Mouse (Mus musculus): Measurements from ENCODE around the gene Ephb1.

The Ephb1 gene

DNA sequence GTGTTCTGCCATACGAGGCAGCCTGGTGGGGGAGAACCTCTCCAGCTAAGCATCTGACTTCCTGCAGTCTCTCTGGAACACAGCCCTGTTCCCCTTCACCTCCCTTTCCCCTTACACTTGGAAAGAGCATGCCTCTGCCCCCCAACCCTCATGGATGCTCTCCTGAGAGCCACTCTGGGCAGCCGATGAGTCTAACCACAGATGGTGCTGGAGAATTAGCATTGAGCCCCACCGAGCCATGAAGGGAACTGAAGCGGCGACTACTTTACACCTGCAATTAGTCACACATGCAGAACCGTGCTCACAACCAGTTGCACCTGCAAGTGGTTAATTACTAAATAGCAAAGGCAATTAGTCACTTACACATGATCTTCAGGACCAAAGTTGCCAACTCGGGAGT lies 184.8 kb downstream of the Ephb1 start:
- DNase-seq (ENCODE audit: low spot score), result no peak

DNA sequence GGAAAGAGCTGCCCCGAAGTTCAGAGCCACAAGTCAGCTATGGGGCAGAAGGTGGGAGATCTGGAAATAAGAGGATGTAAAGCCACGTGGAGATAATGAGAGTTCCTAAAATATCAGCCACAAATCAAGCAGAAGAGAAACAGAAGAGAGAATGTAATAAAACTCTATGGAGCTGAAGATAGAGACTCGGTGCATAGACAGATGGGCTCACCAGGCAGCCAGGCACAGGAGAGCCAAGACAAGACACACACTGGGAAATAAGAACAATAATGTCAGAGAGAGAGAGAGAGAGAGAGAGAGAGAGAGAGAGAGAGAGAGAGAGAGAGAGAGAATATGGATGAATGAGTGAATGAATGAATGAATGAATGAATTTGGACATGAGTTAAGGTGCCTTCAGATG lies 198.6 kb downstream of the Ephb1 start:
- DNase-seq (ENCODE audit: low spot score), result no peak

DNA sequence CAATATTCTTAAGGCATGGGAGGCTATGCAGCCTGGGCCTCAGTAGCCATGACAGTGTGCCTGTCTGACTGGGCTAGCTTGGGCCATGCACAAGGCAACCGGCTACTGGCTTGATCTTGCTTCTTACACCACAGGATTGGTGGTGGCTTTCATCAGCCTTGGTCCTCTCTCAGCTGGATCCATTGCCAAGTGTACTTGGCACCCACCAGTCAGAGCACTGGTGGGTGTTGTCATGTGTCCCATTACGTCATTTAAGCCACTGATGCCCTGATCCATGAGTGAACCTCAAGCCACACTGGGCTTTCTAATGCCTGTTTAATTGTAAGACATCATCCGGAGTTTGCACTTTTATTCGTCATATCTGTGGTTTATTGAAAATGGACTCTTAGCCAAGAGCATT lies 215.3 kb downstream of the Ephb1 start:
- no peak for DNase-seq (ENCODE audit: low spot score)

DNA sequence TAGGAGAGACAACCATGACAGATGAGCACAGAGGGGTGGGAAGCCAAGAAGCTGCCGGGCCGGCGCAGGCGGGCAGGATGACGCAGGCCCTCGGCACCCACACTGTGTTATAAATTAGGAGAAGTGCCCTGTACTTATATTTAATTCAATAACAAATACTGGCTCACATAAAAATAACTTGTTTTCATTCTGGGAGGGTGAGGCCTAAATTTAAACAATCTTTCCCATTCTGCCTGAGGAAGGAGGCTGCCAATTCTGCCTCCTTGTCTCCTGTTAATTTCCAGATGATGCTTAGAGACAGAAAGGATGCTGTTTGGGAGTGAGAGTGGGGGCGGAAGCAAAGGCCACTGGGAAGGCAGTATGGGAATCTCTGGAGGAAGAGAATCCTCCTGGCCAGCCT lies 215.8 kb downstream of the Ephb1 start:
- DNase-seq (ENCODE audit: low spot score), result no peak

DNA sequence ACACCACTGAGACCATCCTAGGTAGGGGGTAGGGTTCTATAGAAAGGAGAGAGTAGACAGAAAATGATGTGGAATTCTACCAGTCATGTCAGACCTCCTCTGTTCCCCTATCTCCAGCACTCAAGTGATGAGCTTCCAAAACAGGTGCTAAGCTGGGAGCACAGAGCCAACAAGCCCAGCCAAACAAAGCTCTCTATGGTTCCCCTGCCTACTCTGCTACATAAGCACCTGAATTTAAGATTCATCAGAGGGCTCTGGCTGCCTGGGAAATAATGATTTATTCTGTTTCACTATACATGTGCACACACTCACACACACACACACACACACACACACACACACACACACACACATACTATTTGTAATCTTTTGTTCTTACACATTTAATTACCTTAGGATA lies 216.3 kb downstream of the Ephb1 start:
- no peak for DNase-seq (ENCODE audit: low spot score)

DNA sequence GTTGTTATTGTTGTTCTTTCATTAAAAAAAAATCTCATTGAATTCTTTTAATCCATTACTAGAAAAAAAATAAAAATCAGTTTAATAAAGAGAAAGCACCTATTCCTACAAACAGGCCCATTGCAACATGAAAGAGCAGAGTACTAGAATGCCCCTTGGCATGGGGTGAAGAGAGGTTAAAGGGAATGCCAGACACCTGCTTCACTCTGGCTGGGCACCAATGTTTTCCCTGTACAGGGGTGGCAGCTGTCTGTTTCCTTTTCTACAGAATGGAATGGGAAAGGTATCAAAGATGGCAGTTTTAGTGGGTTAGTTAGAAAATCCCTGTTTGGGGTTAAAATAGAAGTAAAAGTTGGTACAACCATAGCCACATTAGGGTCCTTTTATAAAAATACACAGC lies 224.0 kb downstream of the Ephb1 start:
- no peak for DNase-seq (ENCODE audit: low spot score)

DNA sequence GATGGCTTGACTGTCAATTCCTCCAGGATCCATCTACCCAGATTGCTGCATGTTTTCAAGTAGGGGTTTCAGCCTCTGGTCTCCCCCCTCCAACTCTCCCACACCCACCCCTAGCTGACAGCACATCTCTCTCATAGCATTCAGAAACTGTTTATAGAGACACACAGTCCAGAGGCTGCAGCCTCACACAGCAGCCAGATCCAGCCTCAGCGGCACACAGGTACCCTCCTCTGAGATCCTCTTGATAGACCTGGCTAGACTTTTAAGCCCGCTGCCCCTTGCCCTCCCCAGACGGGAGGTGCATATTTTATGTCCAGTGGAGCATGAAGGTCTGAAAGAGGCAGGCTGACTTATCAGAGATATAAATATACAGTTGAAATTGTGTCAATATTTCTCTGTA lies 228.0 kb downstream of the Ephb1 start:
- no peak for DNase-seq (ENCODE audit: low spot score)

DNA sequence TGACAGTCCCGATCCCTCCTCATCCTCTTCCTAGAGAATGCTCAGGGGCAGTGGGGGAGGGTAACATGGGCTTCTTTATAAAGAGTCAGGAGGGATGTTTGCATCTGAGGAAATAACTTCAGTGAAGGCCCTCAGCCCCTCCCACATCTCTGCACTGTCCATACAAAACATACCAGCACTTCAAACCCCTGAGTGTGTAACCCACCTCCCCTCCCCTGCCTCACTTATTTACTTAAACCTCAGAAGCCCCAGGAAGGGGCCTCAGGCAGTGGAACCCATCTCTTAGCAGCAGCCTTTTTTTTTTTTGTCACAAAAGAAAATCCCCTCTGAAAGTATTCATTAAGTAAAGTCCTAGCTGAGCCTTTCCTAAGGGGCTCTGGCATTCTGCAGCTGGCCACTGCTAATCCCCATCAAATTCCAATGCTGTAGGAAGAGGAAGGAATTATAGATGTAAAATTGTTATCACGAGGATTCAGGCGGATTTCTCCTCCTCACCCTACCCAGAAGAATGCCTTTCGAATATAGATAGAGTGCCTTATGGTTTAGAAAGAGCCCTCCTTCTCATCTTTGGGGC lies 231.5 kb downstream of the Ephb1 start:
- DNase-seq (ENCODE audit: low spot score), result no peak

DNA sequence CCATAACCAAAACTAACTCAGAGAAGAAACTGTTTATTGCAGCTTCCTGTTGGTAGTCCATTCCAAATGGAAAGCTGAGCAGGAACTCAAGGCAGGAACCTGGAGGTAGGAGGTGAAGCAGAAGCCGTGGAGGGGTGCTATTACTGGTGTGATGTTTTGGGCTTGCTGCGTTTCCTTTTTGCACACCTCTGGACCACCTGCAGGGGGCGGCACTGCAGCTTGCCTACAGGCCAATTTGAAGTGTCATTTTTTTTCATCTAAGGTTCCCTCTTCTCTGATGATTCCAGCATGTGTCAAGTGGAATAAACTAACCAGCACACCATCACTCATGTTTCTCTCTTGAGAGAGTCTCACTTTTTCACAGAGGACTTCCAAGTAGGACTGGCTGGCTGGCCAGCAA lies 235.1 kb downstream of the Ephb1 start:
- no peak for DNase-seq (ENCODE audit: low spot score)

DNA sequence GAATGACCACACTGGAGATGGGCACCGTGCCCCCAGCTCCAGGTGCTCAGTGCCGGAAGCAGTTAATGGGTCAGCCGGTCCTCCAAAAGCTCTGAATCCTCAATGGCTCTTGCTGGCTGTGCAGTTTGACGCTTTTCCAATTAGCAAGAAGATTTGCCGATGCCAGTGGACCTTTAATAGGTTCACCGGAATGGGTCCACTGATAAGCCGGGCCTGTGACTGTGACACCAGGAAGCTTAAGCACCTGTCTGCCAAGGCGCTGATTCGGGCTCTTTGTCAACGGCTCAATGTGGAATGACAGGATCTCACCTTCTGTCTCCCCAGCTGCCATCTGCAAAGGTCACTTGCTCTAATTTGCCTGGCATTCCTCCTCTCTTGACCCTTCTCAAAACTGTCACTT lies 239.2 kb downstream of the Ephb1 start:
- DNase-seq (ENCODE audit: low spot score), result no peak

DNA sequence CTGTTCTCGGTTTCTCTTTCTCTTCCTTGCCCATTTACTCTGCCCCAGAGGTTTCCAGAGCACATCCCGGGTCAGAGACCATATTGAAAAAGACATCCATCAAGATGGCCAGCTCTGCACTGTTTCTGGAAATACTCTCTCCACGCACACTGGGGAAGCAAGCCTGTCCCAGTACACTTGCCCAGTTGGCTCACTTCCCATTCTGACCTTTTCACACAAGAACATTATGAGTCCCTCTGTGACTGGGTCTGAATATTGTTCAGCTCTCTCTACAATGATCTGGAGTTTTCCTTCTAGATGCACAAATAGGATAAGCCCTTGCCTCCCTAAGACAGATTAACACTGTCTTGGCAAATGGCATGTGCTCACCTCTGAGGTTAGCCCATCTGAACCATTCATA lies 243.0 kb downstream of the Ephb1 start:
- no peak for DNase-seq (ENCODE audit: low spot score)

DNA sequence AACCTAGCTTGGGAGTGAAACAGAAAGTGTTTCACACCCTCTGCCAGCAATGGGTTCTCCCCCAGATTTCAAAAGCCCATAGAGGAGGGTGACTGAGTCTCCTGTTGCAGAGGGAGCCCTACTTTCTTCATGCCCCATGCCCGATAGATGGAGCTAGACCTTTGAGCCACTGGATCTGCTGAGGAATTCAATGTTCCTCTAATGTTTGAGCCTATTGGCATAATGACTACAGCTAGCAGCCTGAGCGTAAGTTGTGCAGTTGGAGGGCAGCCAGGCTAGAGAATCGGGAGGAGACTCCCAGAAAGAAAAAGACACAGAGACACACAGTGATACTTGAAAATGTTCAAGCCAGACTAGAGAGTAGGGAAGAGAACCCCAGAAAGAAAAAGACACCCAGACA lies 246.5 kb downstream of the Ephb1 start:
- no peak for DNase-seq (ENCODE audit: low spot score)

DNA sequence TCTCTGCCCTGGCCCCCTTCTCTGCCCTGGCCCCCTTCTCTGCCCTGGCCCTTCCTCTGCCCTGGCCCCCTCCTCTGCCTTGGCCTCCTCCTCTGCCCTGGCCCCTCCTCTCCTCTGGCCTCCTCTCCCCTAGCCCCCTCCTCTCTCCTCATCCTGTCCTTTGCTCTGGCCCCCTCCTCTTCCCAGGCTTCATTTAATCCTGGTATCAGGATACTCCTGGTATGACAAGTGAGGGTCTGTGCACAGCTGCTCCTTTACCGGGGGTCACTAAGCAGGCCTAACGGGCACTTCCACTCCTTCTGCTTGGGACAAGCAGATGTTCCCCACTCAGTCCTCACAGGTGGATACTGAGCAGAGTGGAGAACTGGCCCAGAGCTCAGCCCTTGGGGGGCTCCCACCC lies 247.3 kb downstream of the Ephb1 start:
- no peak for DNase-seq (ENCODE audit: low spot score)

DNA sequence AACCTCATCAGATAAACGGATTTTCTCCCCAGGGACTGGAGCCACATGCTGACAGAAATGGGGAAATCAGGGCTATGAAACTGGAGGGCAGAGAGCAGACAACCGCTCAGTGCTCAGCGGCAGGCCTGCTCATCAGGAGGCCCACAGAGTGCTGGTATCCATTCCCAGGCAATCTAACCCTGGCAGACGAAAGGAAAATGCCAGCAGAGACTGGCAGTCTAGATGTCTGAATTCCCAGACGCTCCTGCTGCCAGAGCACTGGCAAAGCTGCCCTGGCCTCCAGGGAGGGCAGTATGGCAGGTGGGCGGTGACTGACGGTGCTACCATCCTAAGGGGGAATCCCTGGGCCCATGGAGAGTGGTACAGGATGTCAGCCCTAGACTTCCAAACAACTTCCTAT lies 257.7 kb downstream of the Ephb1 start:
- no peak for DNase-seq (ENCODE audit: low spot score)

DNA sequence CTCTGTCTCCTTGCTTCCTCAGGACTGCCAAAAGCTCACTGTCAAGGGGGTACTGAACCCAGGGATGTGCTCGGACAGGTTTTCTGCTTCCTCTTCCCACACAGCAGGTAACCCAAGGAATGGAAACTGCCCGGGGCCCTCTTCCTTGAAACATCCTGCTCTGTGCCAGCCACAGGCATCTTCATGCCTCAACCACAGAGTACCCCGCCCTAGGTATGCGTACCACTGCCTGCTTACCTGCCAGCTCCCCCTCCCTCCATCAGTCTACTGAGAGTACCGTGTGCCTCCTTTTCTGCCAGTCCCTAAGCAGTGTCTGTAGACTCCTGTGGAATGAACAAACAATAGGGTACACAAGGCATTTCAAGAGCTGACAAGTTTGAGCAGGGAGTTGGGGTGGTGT lies 265.9 kb downstream of the Ephb1 start:
- no peak for DNase-seq (ENCODE audit: low spot score)

DNA sequence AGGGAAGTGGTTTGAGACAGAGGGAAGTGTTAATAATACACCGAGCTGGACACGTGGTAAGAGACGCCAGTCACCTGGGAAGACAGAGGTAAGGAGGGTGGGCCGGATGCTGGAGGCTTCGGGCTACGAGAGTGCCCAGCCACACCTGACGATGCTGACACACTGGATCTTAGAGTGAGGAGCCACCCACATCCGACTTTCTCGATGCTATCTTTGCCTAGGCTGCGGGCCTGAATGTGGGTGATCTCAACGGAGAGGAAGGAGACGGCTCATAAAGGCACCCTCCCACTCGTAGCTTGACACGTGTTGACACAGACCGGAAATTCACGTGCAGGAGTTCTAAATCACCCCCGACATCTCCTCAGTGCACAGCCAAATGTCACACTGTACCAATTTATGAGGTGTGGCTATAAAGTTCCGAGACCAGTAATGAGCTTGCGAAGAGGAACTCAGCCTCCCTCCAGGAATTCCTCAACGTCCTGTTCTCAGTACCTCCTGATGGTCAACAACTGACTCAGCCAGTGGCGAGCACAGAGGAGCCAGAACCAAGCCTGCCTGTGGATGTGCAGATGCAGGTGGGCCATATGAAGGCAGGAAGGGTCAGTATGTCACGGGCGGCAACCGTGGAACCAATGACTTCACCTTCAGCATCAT lies 268.3 kb downstream of the Ephb1 start:
- no peak for DNase-seq (ENCODE audit: low spot score)

DNA sequence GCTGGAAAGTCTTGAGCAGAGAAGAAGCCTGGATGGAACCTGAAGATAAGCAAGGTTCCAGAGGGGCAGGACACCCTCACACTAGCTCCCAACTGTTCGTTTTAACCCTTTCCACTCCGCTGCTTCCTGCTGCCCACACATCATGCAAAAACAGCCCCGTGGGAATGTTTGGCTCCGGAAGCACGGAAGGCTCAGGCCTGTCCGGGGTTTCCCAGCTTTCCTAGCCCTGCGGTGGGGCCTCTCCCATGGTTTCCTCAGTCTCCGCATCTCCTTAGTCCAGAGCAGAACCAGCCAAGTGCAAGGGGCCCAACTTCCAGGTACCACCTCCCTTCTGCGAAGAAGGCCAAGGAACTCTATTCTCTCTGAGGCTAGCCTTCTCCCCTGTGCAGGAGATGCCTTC lies 269.0 kb downstream of the Ephb1 start:
- no peak for DNase-seq (ENCODE audit: low spot score)

DNA sequence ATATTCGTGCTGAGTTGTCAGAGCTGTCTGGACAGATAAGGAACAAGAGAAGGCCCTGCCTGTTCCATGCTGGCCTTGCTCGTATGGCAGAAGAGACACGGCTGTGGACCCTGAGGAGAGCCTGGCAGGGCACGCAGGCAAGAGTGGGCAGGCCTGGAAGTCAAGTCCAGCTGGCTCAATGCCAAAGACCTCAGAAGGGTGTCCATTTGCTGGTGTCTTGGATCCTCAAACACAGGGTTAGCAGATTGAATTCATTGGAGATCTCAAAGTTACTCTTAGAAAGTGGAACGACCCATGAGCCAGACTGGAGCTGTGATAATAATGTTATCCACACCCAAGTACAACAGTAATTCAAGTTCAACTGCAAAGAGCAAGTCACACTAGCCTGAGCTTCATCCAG lies 273.6 kb downstream of the Ephb1 start:
- DNase-seq (ENCODE audit: low spot score), result no peak

DNA sequence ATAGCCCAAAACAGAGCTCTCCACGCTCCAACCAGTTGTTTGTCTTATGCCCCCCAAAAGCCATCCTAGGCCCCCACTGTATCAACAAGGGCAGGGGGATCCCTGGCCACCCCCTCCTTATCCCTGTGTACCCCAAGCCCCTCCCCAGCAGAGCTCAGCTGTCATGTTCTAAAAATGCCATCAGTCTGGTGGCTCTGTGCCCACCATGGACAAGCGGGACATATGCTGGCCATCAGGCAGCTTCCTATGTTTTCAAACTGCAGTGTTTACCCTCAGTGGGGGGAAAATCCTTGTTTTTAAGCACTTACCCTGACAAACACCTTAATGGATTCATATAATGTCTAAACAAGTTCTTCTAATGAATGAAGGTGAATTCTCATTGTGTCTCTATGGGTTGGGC lies 275.3 kb downstream of the Ephb1 start:
- DNase-seq (ENCODE audit: low spot score), result no peak

DNA sequence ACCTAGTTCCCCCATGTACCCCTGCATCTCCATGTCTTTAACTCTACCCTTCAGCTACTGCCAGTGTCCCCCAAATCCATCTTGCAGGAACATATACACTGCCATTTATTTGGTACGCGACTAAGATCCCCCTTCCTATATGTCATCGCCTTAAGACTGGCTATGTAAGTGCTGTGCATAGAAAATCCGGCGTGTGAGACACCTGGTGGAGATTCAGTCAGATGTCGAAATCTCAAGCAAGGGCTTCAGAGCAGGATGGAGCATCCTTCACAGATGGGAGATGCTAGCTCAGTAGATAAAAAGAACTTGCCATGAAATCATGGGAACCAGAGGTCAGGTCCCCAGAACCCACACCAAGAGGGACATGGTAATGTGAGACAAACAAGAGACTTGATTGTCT lies 276.3 kb downstream of the Ephb1 start:
- no peak for DNase-seq (ENCODE audit: low spot score)

DNA sequence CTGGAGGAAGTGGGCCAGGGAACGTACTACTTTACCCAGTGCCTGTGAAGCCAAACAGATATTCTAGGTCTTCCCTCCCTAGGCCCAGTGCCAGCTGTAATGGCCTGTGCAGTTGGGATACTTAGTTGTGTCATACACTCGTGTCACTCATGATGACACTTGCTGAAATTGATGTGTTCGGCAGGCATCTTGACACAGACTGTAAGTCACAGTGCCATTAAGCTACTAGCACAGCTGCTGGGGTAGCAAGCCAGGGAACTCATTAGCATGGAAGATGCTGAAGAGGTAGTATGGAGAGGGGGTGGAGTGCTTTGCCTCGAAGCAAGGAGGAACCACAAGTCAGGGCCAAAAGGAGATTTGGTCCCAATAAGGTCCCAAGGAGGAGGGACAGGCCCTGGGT lies 279.0 kb downstream of the Ephb1 start:
- DNase-seq (ENCODE audit: low spot score), result no peak

DNA sequence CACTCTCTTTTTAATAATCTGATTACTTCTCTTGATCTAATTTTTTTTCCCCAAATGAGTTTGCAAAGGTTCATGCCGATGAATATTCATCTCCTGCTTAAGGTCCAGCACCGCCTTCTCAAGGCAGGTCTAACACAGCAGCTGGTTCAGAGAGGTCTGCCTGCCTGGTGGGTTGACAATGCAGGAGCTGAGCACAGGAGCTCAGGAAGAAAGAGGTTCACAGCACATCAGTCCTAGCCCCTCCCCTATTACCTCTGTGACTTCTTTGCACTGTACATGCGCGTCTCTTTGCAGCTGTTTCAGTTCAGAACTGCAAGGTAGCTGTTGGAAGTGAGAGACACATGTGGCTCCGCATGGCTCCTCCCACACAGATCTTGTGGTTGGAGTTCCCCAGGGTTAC lies 281.1 kb downstream of the Ephb1 start:
- DNase-seq (ENCODE audit: low spot score), result no peak

DNA sequence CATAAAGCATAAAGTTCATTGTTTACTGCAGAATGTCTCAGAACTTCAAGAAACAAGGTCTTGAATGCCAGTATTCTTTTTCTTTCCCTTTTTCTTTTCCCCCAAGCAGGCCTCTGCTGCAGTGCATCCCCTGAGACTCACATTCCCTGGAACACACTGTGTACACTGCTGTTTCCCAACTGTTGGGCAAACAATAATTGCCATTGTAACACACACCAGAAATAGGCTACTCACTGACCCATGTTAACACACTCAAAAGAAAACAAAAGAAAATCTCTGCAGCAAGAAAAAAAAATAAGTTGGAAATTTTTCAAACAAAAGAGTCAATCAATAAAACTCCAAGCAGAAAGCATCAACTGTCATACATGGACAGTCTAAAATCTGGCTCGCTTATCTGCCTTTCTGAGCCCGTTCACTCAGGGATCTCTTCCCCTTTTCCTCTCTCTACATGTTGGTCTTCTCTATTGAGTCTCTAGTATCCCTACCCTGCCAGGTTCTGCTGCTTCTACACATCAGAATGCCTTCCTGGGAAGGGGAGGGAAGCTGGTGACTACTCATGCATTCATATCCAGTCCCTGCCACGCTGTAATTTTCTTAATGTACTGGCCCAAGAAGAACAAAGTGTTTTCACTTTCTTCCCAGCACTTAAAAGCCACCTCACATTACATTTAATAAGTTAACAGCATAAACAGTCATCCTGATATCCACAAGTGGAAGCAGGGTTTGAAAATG lies 285.2 kb downstream of the Ephb1 start:
- no peak for DNase-seq (ENCODE audit: low spot score)

DNA sequence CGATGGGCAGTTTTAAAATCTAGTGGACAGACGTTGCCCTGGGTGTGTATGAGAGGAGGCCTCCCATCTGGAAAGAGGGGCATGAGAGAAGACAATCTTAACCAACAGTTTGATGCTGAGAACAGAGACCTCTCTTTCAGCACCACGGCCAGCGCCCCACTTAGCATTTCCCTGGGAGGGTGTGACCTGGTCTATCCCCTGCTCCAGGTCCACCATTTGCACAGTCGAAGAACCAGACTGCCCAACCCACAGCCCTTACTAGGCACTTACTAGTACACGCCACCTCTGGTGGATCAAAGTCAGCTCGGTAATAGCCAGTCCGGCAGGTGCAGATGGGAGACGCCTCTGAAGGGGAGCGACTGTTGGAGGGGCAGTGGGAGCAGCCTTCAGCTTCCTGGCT lies 287.9 kb downstream of the Ephb1 start:
- DNase-seq (ENCODE audit: low spot score), result no peak

All from spleen, adult 12 weeks (tissue).